Mouse (Mus musculus): ENCODE results near the gene Adgre1.

Gene Adgre1

DNA sequence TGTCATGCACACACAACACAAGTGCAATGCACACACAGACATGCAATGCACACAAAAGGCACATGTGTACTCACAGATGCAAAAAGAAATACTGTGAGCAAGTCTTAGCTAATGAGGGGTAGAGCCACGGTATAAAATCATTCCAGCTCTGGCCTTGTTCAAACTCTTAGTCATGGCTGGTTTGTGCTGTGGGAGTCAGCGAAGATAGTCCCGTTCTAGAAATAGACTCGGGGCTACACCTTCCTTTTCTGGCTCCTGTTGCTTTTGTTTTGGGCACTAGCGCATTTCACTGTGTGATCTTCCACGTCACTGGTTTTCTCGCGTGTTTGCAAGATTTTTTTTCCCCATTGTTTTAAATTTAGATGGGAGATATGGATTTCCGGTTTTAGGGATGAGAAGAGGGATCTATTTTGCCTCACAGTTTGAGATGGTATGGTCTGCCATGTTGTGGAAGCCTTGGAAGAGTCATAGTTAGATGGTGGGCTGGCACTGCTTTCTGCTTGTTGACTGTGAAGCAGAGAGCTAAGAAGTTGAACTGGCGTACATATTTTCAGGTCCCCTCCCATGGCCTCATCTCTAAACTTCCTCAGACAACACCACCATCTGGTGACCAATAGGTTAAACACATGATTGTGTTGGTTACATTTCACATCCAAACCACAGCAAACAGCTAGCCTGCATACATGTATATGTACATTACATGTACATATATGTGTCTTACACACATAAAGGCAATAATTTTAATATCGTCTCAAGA, 1.2 kb downstream of the Adgre1 start:
- in situ Hi-C loops (cut with MboI; ENCODE audit: unreplicated experiment in 2 of 2): no loop called here
